Mouse (Mus musculus) lung, embryonic 15.5 days (tissue): ENCODE measurements around the gene Eif3l. TPM values are rescaled to one million over a fixed set of nuclear protein-coding genes. Genes with fewer than 3 reads are reported as not detected.

Source experiments
- ATAC-seq: fragments of 200-750 bp; cut with Nextera tagmentation; 2 replicates; pipeline ENCODE4 v1.8.0; 2017; ENCODE audit warnings: moderate number of reproducible peaks, borderline replicate concordance; ENCODE audit not compliant: low FRiP score, low TSS enrichment; ENCODE audit errors: extremely low read depth
- H3K27ac ChIP-seq: fragments of 300-500 bp; sonication (generic); 2 replicates; pipeline ENCODE4 v1.5.1; 2015; ENCODE audit warnings: moderate library complexity, mild to moderate bottlenecking, inconsistent platforms
- H3K27me3 ChIP-seq: fragments of 300-500 bp; sonication (generic); 2 replicates; pipeline ENCODE4 v1.6.1; 2015; ENCODE audit warnings: inconsistent platforms
- H3K36me3 ChIP-seq: fragments of 300-500 bp; sonication (generic); 2 replicates; pipeline ENCODE4 v1.6.1; 2015; ENCODE audit warnings: inconsistent platforms
- H3K4me1 ChIP-seq: fragments of 300-500 bp; sonication (generic); 2 replicates; pipeline ENCODE4 v1.6.1; 2015; ENCODE audit warnings: inconsistent platforms
- H3K4me2 ChIP-seq: fragments of 300-500 bp; sonication (generic); 2 replicates; pipeline ENCODE4 v1.6.1; 2015; ENCODE audit warnings: inconsistent platforms, mild to moderate bottlenecking, moderate library complexity
- H3K4me3 ChIP-seq: fragments of 300-500 bp; sonication (generic); 2 replicates; pipeline ENCODE4 v1.5.1; 2015; ENCODE audit warnings: mild to moderate bottlenecking, inconsistent platforms
- H3K9ac ChIP-seq: fragments of 300-500 bp; sonication (generic); 2 replicates; pipeline ENCODE4 v1.6.1; 2015; ENCODE audit warnings: inconsistent platforms
- H3K9me3 ChIP-seq: fragments of 300-500 bp; sonication (generic); 2 replicates; pipeline ENCODE4 v1.6.1; 2016; ENCODE audit warnings: inconsistent platforms
- WGBS: fragments of 180-500 bp; shearing (Covaris S2); methylation state at CpG from one replicate; pipeline ENCODE4 v1.1.7; 2015; 5-methylcytosine and 5-hydroxymethylcytosine counted together
- polyA plus RNA-seq: library from polyadenylated mRNA; unstranded; fragments of >200 nt; fragmentation: Nextera tagmentation; extraction: Ambion mirVana; gene quantifications from 2 replicates; pipeline ENCODE4 v1.2.1, GENCODE M21; 2015

Eif3l gene
- polyA plus RNA-seq, 1 experiment from 2014 or later: 225 TPM

GRCm38 (mm10) chr15:79051461-79052360 lies 23.3 kb upstream of the Eif3l start:
- ATAC-seq: peak; percentile 19; the same call in 1 of the 2 replicates
- H3K9ac ChIP-seq: no peak overlapping the region
- no peaks in the 10 kb centered on the region for H3K27me3 ChIP-seq
- H3K4me2 ChIP-seq: no peak overlapping the region
- no peak overlapping the region for H3K4me3 ChIP-seq
- 55% methylated on average over 13 of the region's 13 CpGs for WGBS
- H3K9me3 ChIP-seq: no peaks in the 10 kb centered on the region
- peaks cover 15% of the 10 kb centered on the region; the same call in 1 of the 2 replicates for H3K4me1 ChIP-seq
- H3K36me3 ChIP-seq: peaks cover 36% of the 10 kb centered on the region
- peak overlapping the region; percentile 71 for H3K27ac ChIP-seq

GRCm38 (mm10) chr15:79052366-79052765 lies 22.6 kb upstream of the Eif3l start:
- WGBS: 74% methylated on average over 2 of the region's 2 CpGs
- H3K27me3 ChIP-seq: no peaks in the 10 kb centered on the region
- H3K36me3 ChIP-seq: peaks cover 42% of the 10 kb centered on the region
- no peak for ATAC-seq
- no peak overlapping the region for H3K27ac ChIP-seq
- H3K4me2 ChIP-seq: no peak overlapping the region
- H3K4me3 ChIP-seq: no peak overlapping the region
- H3K9ac ChIP-seq: no peak overlapping the region
- peaks cover 15% of the 10 kb centered on the region; the same call in 1 of the 2 replicates for H3K4me1 ChIP-seq
- H3K9me3 ChIP-seq: no peaks in the 10 kb centered on the region

- H3K27me3 ChIP-seq: no peaks in the 10 kb centered on the region
- peaks cover 77% of the 10 kb centered on the region for H3K36me3 ChIP-seq
- H3K4me3 ChIP-seq: no peak overlapping the region
- H3K4me1 ChIP-seq: peaks cover 9% of the 10 kb centered on the region
- no peak overlapping the region for H3K4me2 ChIP-seq
- no peak overlapping the region for H3K9ac ChIP-seq
- no peak overlapping the region for H3K27ac ChIP-seq
- no peaks in the 10 kb centered on the region for H3K9me3 ChIP-seq
- ATAC-seq: no peak
- WGBS: 89% methylated on average over 7 of the region's 7 CpGs
These were observed 18.4 kb upstream of the Eif3l start for GRCm38 (mm10) chr15:79056601-79057000.

- Histone ChIP-seq H3K27ac (no peak overlapping the region), H3K9me3 (no peaks in the 10 kb centered on the region), H3K4me1 (peaks cover 12% of the 10 kb centered on the region), H3K36me3 (peaks cover 77% of the 10 kb centered on the region), H3K4me2 (no peak overlapping the region), H3K9ac (no peak overlapping the region), H3K4me3 (no peak overlapping the region), H3K27me3 (no peaks in the 10 kb centered on the region)
- WGBS: 80% methylated on average over 6 of the region's 6 CpGs
- no peak for ATAC-seq
These were observed 17.1 kb upstream of the Eif3l start for GRCm38 (mm10) chr15:79057850-79058249.

GRCm38 (mm10) chr15:79060887-79061565 lies 14.0 kb upstream of the Eif3l start:
- ATAC-seq: no peak
- Histone ChIP-seq H3K9me3 (no peaks in the 10 kb centered on the region), H3K9ac (no peak overlapping the region), H3K36me3 (peaks cover 48% of the 10 kb centered on the region), H3K4me1 (peaks cover 23% of the 10 kb centered on the region), H3K4me3 (no peak overlapping the region), H3K27ac (no peak overlapping the region), H3K4me2 (peak overlapping the region; percentile 74), H3K27me3 (no peaks in the 10 kb centered on the region)
- 77% methylated on average over 14 of the region's 14 CpGs for WGBS

GRCm38 (mm10) chr15:79062376-79063159 lies 12.4 kb upstream of the Eif3l start, which contains the start of gene Ankrd54:
Gene Ankrd54 (minus strand): TSS chr15:79062893.
- Histone ChIP-seq H3K9me3 (no peaks in the 10 kb centered on the region), H3K27ac (peak within 1 kb of the TSS; percentile 79), H3K4me3 (peak within 1 kb of the TSS; percentile 83), H3K9ac (peak within 1 kb of the TSS; percentile 74), H3K36me3 (peaks cover 33% of the 10 kb centered on the region), H3K4me1 (peaks cover 23% of the 10 kb centered on the region), H3K4me2 (peak within 1 kb of the TSS; percentile 74), H3K27me3 (no peaks in the 10 kb centered on the region)
- peak; percentile 98 for ATAC-seq
- under 1% methylated on average over 80 of the region's 80 CpGs for WGBS

- Histone ChIP-seq H3K4me2 (peak overlapping the region; percentile 62), H3K9me3 (no peaks in the 10 kb centered on the region), H3K4me1 (peaks cover 23% of the 10 kb centered on the region), H3K9ac (peak overlapping the region; percentile 41), H3K27ac (peak overlapping the region; percentile 41), H3K4me3 (peak overlapping the region; percentile 83), H3K27me3 (no peaks in the 10 kb centered on the region), H3K36me3 (peaks cover 26% of the 10 kb centered on the region)
- 8% methylated on average over 14 of the region's 14 CpGs for WGBS
- no peak for ATAC-seq
These were observed 11.7 kb upstream of the Eif3l start for GRCm38 (mm10) chr15:79063160-79063740.

- no peak overlapping the region for H3K9ac ChIP-seq
- no peak for ATAC-seq
These were observed 9.8 kb upstream of the Eif3l start for GRCm38 (mm10) chr15:79065086-79065770.

GRCm38 (mm10) chr15:79066276-79066675 lies 8.7 kb upstream of the Eif3l start:
- Histone ChIP-seq H3K4me3 (no peak overlapping the region), H3K27me3 (no peaks in the 10 kb centered on the region), H3K9me3 (no peaks in the 10 kb centered on the region), H3K27ac (no peak overlapping the region), H3K4me2 (no peak overlapping the region), H3K36me3 (no peaks in the 10 kb centered on the region), H3K4me1 (peaks cover 18% of the 10 kb centered on the region), H3K9ac (no peak overlapping the region)
- no peak for ATAC-seq
- WGBS: 26% methylated on average over 2 of the region's 2 CpGs

More at GRCm38 (mm10) chr15:79065086-79065770, 9.8 kb upstream of the Eif3l start:
- 39% methylated on average over 8 of the region's 8 CpGs for WGBS
- Histone ChIP-seq H3K27ac (peak overlapping the region; percentile 73), H3K4me3 (no peak overlapping the region), H3K9me3 (no peaks in the 10 kb centered on the region), H3K4me2 (no peak overlapping the region), H3K27me3 (no peaks in the 10 kb centered on the region), H3K36me3 (peaks cover 7% of the 10 kb centered on the region; the same call in 1 of the 2 replicates), H3K4me1 (peaks cover 23% of the 10 kb centered on the region)

GRCm38 (mm10) chr15:79067631-79068030 lies 7.3 kb upstream of the Eif3l start:
- ATAC-seq: no peak
- H3K4me3 ChIP-seq: no peak overlapping the region
- no peak overlapping the region for H3K27ac ChIP-seq
- peaks cover 11% of the 10 kb centered on the region for H3K4me1 ChIP-seq
- H3K4me2 ChIP-seq: no peak overlapping the region
- no peaks in the 10 kb centered on the region for H3K27me3 ChIP-seq
- WGBS: 65% methylated on average over 3 of the region's 3 CpGs
- H3K36me3 ChIP-seq: no peaks in the 10 kb centered on the region
- no peak overlapping the region for H3K9ac ChIP-seq
- H3K9me3 ChIP-seq: no peaks in the 10 kb centered on the region

GRCm38 (mm10) chr15:79068416-79068815 lies 6.6 kb upstream of the Eif3l start:
- H3K9me3 ChIP-seq: no peaks in the 10 kb centered on the region
- H3K4me1 ChIP-seq: peaks cover 9% of the 10 kb centered on the region
- H3K27me3 ChIP-seq: no peaks in the 10 kb centered on the region
- H3K4me3 ChIP-seq: no peak overlapping the region
- ATAC-seq: no peak
- H3K9ac ChIP-seq: no peak overlapping the region
- no peaks in the 10 kb centered on the region for H3K36me3 ChIP-seq
- H3K27ac ChIP-seq: no peak overlapping the region
- WGBS: 76% methylated on average over 3 of the region's 3 CpGs
- no peak overlapping the region for H3K4me2 ChIP-seq
